Mouse (Mus musculus) lung, postnatal 14 days (tissue): ENCODE measurements around the gene Hspb9.

Experiments used
- DNase-seq: peaks from one replicate; pipeline ENCODE4 v3.0.0; 2021

Hspb9 gene

DNA sequence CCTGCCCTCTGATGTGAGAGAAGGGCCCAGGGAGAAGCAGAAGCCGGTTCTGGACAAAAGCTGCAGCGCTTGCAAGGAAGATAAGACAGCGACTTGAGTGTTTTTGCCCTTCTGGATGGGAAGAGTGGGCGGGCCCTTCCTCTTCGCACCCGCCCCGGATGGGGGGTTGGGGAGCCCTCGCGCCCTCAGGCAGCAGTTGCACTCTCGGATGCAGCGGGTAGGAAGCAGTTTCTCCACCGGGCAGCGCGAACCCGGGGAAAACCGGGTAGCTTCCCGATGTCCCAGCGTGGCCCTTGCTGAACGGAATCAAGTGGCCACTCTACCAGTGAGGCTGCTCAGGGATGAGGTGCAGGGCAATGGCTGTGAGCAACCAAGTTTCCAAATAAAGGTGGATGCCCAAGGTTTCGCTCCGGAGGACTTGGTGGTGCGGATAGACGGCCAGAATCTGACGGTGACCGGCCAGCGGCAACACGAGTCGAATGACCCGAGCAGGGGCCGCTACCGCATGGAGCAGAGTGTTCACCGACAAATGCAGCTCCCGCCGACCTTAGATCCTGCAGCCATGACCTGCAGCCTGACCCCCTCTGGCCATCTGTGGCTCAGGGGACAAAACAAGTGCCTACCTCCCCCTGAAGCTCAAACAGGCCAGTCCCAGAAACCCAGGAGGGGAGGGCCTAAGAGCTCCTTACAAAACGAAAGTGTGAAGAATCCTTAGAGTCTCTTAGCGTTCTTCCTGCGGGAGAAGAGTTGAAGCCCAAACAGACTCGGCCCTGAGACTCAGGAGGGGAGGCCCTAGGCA, at the start of gene Hspb9:
TSS of gene Hspb9 (plus strand) at position 116 of the 799 bp plus-strand sequence.
- peak; percentile 79 for DNase-seq

DNA sequence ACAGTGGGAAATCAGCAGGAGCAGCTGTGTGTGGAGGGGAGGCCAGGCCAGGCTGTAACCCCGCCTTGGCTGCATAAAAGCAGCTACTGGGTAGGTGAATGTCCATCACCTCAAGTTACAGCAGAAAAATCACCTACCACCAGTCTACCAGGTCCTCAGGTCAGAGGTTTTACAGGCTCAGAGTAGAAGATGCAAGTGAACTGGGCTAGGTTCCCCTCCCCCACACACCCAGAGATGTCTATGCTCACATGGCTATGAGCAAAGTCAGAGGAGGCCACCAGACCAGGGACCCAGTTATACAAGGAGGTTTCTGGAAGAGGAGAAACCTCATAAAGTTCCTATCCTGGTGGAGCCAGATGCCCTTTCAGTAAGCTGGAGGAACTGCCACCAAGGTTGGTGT, 42.6 kb upstream of the Hspb9 start:
- no peak for DNase-seq

DNA sequence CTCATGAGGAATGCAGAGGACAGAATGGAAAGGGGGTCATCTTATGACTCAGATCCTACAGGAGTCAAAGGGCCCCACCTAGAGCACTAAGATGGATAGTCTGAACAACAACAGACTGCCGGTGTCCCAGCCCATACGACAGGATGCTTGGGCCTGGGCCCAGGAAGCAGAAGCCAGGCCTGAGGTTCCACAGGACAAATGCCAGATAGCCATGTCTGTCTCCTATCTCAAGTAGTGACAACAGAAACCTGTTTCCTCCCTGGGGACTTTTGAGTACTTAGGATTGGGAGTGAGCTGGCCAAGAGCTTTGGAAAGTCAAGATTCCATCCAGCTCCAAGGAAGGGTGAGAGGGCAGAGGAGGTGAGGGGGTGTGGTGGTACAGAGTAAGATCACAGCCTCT, 41.7 kb upstream of the Hspb9 start:
- no peak for DNase-seq

DNA sequence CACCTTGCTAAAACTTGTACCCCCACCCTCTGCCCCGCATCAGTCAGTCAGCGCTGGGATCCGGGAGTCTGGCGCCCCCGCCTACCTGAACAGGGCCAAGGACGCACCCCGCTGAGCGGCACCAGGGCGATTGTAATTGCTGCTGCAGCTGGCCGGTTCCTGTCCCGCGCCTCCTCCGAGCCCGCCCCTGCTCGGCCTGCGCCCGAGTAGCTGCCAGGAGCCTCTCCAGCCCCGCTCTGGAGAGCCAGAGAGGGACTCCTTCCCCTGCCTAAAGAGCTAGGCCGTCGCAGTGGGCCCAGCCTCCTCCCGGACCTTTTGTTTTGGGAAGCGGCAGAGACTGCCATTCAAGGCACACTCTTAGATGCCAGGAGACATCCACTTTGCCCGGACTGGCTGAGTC, 40.5 kb upstream of the Hspb9 start:
- DNase-seq: peak; percentile 48

- DNase-seq: no peak
Measured at GRCm38 (mm10) chr11:100677810-100678209, 35.8 kb upstream of the Hspb9 start.

DNA sequence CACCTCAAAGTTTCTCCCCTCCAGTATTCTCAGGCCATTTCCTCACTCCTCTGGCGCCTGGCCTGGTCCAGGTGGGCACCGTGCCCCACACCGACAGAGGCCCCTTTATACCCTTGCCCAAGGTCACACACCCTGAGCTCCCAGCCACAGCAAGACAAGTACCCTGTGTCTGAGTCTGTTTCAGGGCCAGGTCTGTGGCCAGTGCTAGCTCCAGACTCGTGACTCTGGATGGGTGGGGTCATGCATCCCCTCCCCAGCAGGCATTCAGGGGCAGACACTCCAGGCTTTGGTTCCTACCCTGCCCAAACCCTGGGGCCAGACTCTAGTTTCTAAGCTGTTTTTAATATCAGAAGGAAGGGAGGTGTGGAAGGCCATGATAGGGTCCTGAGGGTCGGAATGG, 31.8 kb upstream of the Hspb9 start:
- no peak for DNase-seq

DNA sequence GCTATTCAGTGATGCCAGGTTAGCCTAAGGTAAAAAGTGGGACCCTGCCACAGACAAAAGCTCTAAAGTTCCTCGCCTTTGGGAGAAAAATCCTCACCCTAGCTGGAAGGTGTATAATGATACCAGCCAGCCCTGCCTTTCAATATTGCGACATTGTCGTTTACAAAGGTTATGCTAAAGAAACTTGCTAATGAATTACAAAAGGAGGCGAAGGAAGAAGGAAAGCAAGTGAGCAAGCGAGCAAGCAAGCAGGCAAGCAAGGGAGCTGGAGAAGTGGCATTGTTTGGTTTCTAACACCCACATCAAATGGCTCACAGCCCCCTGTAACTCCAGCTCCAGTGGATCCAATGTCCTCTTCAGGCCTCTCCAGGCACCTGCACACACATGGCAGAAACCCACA, 31.1 kb upstream of the Hspb9 start:
- DNase-seq: no peak

DNA sequence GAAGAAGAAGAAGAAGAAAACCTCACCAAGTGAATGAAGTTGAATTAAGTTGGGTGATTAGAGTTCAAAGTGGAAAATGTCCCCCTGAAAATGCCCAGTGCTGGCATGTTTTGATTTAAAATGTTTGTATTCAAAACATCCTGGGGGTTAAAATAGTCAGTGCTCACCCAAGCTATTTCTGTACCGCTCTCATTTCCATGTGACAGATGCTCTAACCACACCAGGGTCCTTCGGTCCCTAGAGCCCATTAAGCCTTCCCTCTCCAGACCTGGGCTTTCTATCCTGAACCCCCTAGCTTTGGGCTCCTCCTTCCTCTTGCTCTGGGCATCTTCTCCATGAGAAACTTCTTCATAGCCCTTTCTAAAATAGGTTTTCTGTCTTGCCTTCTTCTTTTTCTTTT, 29.6 kb upstream of the Hspb9 start:
- no peak for DNase-seq

DNA sequence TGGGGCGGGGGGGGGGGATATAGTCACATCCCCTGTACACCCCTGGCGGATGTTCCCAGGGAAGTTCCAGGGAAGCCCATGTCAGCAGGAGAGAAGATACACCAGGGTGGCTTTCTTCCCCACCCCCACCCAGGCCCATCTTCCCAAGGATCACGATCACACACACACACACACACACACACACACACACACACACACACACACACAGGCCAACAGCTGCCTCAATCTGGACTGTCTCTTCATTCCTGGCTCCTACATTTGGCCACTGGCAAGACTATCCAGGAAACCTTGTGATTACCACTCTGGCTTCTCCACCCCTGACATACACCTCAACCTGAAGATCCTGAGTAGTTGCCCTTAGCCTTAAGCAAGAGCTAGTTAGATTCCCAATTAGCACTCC, 28.3 kb upstream of the Hspb9 start:
- DNase-seq: no peak

DNA sequence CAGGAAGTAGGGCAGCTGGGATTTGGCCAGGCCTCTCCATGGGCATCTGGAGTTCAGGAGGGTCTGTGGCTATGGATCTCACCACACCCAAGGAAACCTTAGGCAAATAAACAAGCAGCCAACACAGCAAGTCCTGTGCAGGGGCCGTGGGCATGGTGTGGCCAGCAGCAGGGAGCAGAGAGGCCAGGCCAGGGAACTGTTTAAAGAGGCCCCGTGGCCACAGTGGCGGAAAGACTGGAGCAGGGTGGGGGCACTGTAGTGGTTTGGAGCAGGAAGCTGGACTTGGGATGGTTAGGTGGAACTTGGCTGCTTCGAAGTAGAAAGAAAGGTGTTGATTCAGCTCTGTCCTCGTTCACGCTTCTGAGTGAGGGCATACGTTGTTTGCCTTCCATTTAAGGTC, 26.4 kb upstream of the Hspb9 start:
- DNase-seq: no peak

DNA sequence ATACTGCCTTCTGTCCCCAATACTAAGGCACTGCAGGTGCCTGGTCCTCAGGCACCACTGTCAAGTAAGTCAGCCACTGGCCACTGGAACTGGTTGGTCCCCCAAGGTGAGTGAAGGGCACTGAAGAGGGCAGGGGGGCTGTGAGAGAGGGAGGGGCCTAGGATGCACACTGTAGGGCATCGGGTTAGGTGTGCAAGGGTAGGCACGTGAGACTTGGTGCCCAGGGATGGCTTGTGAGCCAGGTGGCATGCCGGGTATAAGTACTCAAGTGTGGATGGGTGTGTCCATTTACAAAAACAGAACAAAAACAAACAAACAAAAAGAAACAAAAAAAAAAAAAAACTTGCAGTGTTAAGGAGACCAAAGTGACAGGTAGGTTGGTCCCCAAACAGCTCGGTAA, 25.2 kb upstream of the Hspb9 start:
- no peak for DNase-seq

DNA sequence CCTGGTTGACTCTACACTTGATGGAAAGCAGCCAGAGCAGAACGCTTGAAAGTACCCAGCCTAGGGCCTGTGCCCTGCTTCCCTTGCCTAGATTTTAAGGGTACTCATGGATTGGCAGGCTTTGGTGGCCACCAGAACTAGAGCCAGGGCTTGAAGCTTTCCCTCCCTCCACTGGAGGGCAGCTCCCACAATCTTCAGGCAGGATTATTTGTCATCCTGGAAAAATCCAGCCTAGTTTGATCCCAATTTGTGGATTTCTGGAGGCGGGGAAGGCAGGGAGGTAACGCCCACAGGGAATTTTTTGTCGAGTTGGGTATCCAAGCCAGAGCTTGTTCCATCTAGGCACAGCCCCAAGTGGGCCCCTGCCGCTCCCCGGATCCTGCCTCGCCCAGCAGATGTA, 23.3 kb upstream of the Hspb9 start:
- DNase-seq: no peak

- no peak for DNase-seq
Measured at GRCm38 (mm10) chr11:100692164-100692616, 21.5 kb upstream of the Hspb9 start, which contains the start of gene Zfp385c. Zfp385c (minus strand) TSS chr11:100692455.

DNA sequence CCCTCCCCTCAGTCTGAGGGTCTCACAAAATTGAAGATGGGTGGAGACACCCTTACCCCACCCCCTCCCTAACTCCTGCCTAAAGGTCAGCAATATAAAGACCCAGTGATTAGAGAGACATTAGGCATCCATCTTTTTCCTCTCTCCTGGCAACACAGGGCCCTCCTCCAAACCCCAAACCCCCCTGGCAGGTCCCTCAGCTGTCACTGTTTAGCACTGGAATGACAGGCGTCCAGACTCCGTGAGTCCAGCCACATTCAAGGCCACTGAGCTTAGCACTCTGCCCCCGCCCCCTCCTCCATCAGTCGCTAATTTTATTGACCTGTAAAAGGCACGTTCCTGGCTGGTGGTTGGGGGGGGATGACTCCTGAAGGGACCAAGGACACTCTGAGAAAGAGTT, 20.5 kb upstream of the Hspb9 start:
- DNase-seq: no peak

GRCm38 (mm10) chr11:100694926-100695325, 18.7 kb upstream of the Hspb9 start:
- DNase-seq: peak; percentile 84

GRCm38 (mm10) chr11:100697921-100698320, 15.7 kb upstream of the Hspb9 start:
- DNase-seq: no peak

DNA sequence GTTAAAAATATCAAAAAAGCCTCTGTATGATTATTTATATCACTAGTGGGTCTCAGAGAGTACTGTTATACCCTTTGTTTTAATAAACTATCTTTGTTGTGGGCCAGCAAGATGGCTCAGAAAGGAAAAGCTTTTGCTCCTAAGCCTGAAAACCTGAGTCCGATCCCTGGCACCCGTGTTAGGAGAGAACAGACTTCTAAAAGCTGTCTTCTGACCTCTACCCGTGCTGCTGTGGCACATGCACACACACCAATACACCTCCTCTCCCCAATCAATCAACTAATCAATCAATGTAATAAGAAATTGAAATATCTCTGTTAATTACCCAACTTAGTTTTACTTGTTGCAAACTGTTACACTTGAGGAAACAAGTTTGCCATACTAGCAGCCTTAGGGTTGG, 12.9 kb upstream of the Hspb9 start:
- DNase-seq: no peak

- DNase-seq: peak; percentile 73
Measured at GRCm38 (mm10) chr11:100701301-100701700, 12.3 kb upstream of the Hspb9 start.

DNA sequence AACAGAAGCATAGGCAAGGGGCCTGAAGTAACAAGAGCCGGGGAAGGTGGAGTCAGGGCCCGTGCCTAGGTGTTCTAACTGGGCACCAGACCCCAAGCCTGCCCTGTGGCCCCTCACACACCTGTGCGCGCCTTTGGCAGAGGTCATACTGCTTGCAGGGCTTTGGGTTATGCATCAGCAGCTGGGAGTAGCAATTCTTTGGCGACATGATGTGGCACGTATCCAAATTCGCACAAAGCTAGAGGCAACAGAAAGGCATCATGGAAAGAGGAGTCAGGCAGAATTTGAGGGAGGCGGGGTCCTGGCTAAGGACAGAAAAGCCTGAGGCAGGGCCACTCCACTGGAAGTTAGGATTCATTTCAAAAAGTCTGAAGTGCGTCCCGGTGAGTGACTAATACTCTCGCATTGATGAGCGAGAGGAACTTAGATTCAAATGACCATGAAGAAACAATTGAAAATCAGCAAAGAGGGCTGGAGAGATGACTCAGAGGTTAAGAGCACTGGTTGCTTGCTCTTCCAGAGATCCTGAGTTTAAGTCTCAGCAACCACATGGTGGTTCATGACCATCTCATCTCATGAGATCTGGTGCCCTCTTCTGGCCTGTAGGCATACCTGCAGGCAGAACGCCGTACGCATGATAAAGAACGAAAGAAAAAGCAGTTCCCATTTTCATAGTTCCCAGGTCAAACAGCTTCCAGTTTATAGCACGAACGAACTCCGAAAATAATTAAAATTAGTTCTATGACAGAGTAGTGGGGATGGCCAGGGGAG, 11.4 kb upstream of the Hspb9 start:
- peak; percentile 80 for DNase-seq

GRCm38 (mm10) chr11:100702906-100703305, 10.7 kb upstream of the Hspb9 start:
- no peak for DNase-seq

- no peak for DNase-seq
Measured at GRCm38 (mm10) chr11:100703366-100703765, 10.3 kb upstream of the Hspb9 start.

DNA sequence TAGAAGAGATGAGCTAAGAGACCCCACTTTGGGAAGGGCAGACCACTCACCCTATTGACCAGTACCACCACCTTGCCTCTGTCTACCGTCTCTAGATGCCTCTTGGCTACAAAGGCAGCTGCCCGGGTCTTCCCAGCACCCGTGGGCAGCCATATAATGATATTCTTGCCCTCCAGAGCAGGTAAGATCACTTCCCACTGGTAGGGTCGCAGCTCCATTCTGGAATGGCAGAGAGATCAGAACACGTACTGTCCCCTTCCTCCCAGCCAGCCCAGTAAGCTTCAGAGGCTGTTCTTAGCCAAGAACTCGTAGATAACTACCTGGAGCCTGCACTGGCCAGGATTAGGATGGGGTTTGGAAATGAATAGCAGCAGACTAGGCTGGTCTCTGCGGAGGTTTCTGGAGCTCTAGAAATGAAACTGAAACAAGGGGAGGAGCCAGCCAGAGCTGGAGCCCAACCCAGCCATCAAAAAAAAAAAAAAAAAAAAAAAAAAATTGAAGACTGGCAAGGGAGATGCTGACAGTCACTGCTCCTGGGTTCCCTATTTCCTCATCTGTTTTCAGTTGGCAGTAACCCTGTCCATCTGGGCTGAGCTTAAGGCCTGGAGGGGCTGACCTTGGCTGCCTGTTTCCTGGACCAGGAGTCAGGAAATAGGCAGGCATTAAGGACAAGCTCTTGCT, 9.7 kb upstream of the Hspb9 start, which contains the start of gene Dhx58:
TSS of gene Dhx58 (minus strand) at position 421 of the 681 bp plus-strand sequence.
- no peak for DNase-seq

DNA sequence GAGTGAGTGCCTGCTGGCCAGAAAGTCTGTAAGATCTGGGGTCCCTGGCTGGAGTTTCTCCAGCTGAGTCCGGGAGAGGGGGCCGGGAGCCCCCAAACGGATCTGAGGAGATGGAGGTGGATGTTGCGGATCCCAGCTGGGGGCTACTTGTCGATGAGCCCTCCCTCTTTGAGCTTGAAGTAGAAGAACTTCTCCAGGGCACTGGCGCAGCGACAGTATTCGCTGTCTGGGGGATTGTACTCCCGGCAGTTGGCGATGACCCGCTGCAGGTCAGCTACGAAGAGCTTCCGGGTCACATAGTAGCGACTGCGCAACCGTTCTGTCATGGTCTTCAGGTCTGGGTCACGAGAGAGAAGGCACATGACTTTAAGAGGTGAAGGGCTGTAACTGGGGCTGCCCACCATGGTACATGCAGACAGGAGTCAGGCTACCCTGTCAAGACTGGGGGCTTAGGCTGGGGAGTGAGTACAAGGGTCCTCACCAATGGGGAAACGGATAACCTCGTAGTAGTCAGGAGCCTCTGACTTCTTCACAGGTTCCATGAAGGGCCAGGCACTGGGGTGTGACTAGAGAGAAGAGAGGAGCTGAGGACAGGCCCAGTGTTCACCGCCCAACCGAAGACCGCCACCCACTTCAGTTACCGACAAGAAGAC, 8.4 kb upstream of the Hspb9 start:
- DNase-seq: no peak
